Mouse (Mus musculus) macrophage (primary cell): ENCODE results near the gene Prkab1. TPM values are rescaled to one million over a fixed set of nuclear protein-coding genes. Genes with fewer than 3 reads are reported as not detected.

ENCODE experiments used
- H3K27ac ChIP-seq: fragments of 350-480 bp; formaldehyde crosslinking; 2 replicates; pipeline ENCODE4 v1.9.0; 2021
- H3K36me3 ChIP-seq: fragments of 350-480 bp; formaldehyde crosslinking; 2 replicates; pipeline ENCODE4 v1.9.0; 2021; ENCODE audit errors: inconsistent target
- H3K4me3 ChIP-seq: fragments of 350-480 bp; formaldehyde crosslinking; 2 replicates; pipeline ENCODE4 v1.9.0; 2021; ENCODE audit errors: inconsistent target
- H3K79me2 ChIP-seq: fragments of 350-480 bp; formaldehyde crosslinking; 2 replicates; pipeline ENCODE4 v1.9.0; 2021; ENCODE audit errors: inconsistent target
- WGBS: methylation state at CpG from one replicate; pipeline ENCODE4 v1.1.7; 2026; ENCODE audit warnings: inconsistent platforms; ENCODE audit not compliant: missing documents; 5-methylcytosine and 5-hydroxymethylcytosine counted together
- polyA plus RNA-seq: library from polyadenylated mRNA; stranded (reverse); fragments of 250-400 nt; gene quantifications from 3 replicates; pipeline ENCODE4 v1.2.4, GENCODE M21; 2018; ENCODE audit warnings: inconsistent platforms

The Prkab1 gene
- polyA plus RNA-seq, 1 experiment from 2014 or later: 36.5 TPM

- Histone ChIP-seq H3K27ac (no peak overlapping the region), H3K4me3 (no peak overlapping the region), H3K79me2 (no peaks in the 10 kb centered on the region), H3K36me3 (peaks cover 16% of the 10 kb centered on the region; the same call in 1 of the 2 replicates)
- WGBS: 85% methylated on average over 2 of the region's 2 CpGs
Observed at GRCm38 (mm10) chr5:116009884-116010627, 14.3 kb downstream of the Prkab1 start.

DNA sequence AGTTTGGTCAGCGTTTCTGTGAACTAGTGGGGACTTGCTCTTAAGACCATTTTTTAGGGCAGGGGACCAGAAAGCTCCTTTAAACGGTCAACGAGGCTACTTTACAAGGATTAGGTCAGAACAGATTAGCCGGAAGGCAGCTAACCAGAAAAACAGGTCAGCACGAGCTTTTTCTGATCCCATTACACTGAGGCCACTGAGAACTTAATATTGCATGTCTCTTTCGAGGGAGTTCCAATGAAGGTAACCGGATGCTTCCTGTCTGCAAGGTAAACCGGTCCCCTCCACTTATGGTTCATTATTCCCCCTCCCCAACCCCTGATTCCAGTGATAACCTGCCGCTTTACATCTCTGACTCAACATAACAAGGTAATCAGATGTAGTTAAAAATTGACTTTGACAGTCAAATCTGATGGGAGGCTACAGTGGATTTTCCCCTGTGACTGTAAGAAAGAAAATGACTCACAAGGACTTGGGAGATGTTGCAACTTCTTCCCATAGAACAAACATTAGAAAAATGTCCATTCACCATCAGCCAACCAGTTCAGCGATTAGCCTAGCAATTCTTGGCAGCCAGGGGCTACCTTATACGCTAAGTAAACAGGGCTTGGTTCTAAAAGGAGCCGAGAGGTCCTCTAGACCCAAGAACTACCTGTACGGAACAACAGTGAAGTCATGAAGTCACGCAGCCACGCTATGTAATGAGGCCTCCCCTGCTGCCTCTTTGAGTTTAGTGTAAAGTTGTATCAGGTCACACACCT lies 15.0 kb downstream of the Prkab1 start:
- 95% methylated on average over 15 of the region's 15 CpGs for WGBS
- Histone ChIP-seq H3K4me3 (no peak overlapping the region), H3K79me2 (no peaks in the 10 kb centered on the region), H3K27ac (no peak overlapping the region), H3K36me3 (peaks cover 9% of the 10 kb centered on the region; the same call in 1 of the 2 replicates)

GRCm38 (mm10) chr5:116007723-116008122 lies 16.6 kb downstream of the Prkab1 start:
- H3K27ac ChIP-seq: no peak overlapping the region
- H3K4me3 ChIP-seq: no peak overlapping the region
- WGBS: 97% methylated on average over 13 of the region's 13 CpGs
- H3K79me2 ChIP-seq: no peaks in the 10 kb centered on the region
- H3K36me3 ChIP-seq: no peaks in the 10 kb centered on the region

- no peak overlapping the region for H3K4me3 ChIP-seq
- 95% methylated on average over 18 of the region's 22 CpGs for WGBS
- no peaks in the 10 kb centered on the region for H3K36me3 ChIP-seq
- no peak overlapping the region for H3K27ac ChIP-seq
- H3K79me2 ChIP-seq: no peaks in the 10 kb centered on the region
Observed at GRCm38 (mm10) chr5:116006324-116007099, 17.8 kb downstream of the Prkab1 start.

- 97% methylated on average over 10 of the region's 10 CpGs for WGBS
- Histone ChIP-seq H3K36me3 (no peaks in the 10 kb centered on the region), H3K79me2 (no peaks in the 10 kb centered on the region), H3K4me3 (no peak overlapping the region), H3K27ac (no peak overlapping the region)
Observed at GRCm38 (mm10) chr5:116004271-116004670, 20.0 kb downstream of the Prkab1 start.

- H3K27ac ChIP-seq: no peak overlapping the region
- H3K36me3 ChIP-seq: no peaks in the 10 kb centered on the region
- H3K4me3 ChIP-seq: no peak overlapping the region
- 87% methylated on average over 13 of the region's 13 CpGs for WGBS
- no peaks in the 10 kb centered on the region for H3K79me2 ChIP-seq
Observed at GRCm38 (mm10) chr5:116003825-116004224, 20.5 kb downstream of the Prkab1 start.

- H3K4me3 ChIP-seq: no peak overlapping the region
- no peaks in the 10 kb centered on the region for H3K36me3 ChIP-seq
- WGBS: 53% methylated on average over 8 of the region's 8 CpGs
- no peaks in the 10 kb centered on the region for H3K79me2 ChIP-seq
- H3K27ac ChIP-seq: no peak overlapping the region
Observed at GRCm38 (mm10) chr5:116003154-116003553, 21.2 kb downstream of the Prkab1 start.

- no peak overlapping the region for H3K4me3 ChIP-seq
- H3K79me2 ChIP-seq: no peaks in the 10 kb centered on the region
- WGBS: 94% methylated on average over 13 of the region's 13 CpGs
- no peak overlapping the region for H3K27ac ChIP-seq
- H3K36me3 ChIP-seq: no peaks in the 10 kb centered on the region
Observed at GRCm38 (mm10) chr5:115997376-115997775, 26.9 kb downstream of the Prkab1 start.

DNA sequence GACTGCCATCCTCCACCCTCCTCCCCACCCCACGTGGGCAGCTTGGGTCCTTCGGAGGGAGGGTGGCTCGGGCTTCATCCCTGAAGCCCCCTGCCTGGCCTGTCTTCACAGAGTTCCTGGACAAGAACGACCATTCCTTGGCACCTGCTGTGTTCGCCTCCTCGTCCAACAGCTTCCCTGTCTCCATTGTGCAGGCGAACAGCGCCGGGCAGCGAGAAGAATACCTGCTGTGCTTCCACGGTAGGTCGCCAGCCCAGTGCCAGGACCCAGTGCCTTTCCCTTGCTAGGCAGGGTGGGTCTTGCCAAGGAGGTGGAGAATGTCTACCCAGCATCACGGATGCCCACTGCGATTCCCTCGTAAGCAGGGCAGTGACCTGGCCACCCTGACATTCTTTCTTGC lies 30.2 kb downstream of the Prkab1 start:
- Histone ChIP-seq H3K36me3 (peaks cover 5% of the 10 kb centered on the region; the same call in 1 of the 2 replicates), H3K27ac (no peak overlapping the region)
- 92% methylated on average over 15 of the region's 15 CpGs for WGBS

DNA sequence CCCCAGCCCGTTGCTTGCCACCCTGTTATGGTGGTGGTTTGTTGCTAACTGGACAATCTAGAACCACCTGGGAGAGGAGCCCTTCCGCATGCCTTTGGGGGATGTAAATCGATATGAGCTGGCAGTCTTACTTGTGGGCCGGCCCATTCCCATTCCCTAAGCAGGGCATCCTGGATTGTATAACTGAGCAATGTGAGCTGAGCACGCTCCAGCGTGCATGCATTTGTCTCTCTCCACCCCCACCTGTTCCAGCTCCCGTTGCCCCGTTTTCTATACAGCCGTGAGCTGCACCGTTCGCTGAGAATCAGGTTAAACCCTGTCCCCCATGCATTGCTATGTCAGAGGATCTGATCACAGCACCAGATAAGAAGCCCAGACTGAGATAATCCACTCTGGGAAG lies 32.6 kb downstream of the Prkab1 start:
- peaks cover 5% of the 10 kb centered on the region; the same call in 1 of the 2 replicates for H3K36me3 ChIP-seq

More for the DNA sequence above, 30.2 kb downstream of the Prkab1 start:
- no peak overlapping the region for H3K4me3 ChIP-seq
- no peaks in the 10 kb centered on the region for H3K79me2 ChIP-seq

DNA sequence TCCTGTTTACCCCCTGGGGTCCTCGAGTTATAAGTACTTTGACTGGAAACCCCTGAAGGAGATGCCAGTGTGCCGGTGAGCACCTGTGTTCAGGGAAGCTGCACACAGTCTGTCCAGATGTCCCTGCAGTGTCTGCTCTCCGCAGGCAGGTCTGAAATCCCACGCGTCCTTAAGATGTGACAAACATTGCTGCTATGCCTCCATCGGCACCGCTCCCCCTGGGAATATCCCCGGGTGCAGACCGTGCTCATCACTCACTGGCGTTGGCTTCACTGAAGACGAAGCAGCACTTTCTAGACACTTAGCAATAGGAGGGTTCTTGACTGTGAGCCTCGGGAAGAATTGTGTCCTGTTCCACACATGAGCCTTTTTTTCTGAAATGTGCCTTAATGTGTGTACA lies 37.0 kb downstream of the Prkab1 start:
- Histone ChIP-seq H3K36me3 (peaks cover 5% of the 10 kb centered on the region; the same call in 1 of the 2 replicates), H3K27ac (no peak overlapping the region)
- 94% methylated on average over 12 of the region's 12 CpGs for WGBS

More for the DNA sequence above, 32.6 kb downstream of the Prkab1 start:
- Histone ChIP-seq H3K4me3 (no peak overlapping the region), H3K27ac (no peak overlapping the region), H3K79me2 (no peaks in the 10 kb centered on the region)
- 96% methylated on average over 11 of the region's 11 CpGs for WGBS

DNA sequence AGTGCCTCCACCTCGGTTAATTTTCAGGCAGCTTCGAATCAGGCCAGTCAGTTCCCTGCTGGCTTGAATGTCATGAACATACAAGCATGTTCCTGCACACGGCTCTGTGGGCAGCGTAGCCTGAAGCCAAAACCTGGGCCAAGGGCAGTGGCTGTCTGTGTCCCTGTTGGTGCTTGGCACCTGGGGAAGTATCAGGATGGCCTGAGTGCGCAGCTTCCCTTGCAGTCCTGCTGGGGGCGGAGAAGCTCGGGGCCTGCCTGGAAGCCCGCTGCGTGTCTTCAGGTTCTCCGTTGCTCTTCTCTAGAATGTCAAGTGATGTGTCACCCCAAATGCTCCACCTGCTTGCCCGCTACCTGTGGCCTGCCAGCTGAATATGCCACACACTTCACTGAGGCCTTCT lies 39.2 kb downstream of the Prkab1 start:
- Histone ChIP-seq H3K79me2 (no peaks in the 10 kb centered on the region), H3K36me3 (peaks cover 1% of the 10 kb centered on the region; the same call in 1 of the 2 replicates), H3K27ac (no peak overlapping the region), H3K4me3 (no peak overlapping the region)
- 96% methylated on average over 11 of the region's 11 CpGs for WGBS

More for the DNA sequence above, 37.0 kb downstream of the Prkab1 start:
- no peak overlapping the region for H3K4me3 ChIP-seq
- no peaks in the 10 kb centered on the region for H3K79me2 ChIP-seq

DNA sequence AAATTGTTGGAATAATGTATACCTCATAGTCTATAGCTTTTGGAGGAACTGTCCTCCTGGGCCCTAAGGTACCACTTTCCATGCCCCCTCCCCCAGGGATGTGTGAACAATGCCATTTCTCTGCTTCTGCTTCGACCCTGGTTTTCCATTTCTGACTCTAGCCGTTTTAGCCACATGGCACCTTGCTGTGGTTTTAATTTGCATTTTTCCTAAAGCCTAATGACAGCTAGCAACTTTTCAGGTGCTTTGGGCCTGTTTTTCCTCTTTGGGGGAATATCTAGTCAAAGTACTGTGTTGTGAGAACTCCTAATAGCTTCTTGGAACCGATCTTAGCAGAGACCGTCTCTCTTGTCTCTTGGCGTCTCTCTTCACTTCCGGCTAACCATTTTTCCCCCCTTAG lies 39.9 kb downstream of the Prkab1 start:
- H3K79me2 ChIP-seq: no peaks in the 10 kb centered on the region
- no peak overlapping the region for H3K4me3 ChIP-seq
- no peaks in the 10 kb centered on the region for H3K36me3 ChIP-seq
- H3K27ac ChIP-seq: no peak overlapping the region
- WGBS: 92% methylated on average over 6 of the region's 6 CpGs

DNA sequence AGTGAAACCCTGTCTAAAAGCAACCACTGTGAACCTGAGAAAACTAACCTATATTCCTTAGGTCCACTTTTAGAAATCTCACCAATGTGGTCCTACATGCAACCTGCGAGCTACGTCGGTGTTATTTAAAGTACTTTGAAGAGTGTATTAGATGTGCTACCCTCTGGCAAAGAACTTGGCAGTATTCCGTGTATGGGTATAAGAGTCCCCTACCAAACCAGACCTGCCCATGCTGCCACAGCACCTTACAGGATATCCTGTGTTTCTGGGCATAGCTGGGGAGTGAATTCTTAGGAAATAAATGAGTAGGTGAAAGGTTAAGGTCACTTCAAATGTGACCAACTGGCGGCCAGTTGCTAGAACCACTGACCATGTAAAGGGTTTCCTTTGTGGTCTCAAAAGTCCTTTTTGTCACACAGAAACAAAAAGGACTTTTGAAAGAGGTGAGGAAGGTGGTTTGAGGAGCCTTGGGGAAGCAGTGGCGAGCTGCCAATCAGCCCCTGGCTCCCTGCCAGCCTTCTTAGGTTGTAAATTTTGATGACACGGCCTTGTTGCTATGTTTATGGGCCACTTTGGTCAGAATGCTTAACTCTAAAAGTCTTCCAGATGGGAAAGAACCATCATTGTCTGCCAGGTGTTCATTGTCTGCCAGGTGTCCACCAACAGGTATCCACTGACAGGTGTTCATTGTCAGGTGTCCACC lies 41.5 kb downstream of the Prkab1 start:
- no peak overlapping the region for H3K4me3 ChIP-seq
- no peaks in the 10 kb centered on the region for H3K79me2 ChIP-seq
- WGBS: 55% methylated on average over 7 of the region's 7 CpGs
- H3K36me3 ChIP-seq: no peaks in the 10 kb centered on the region
- H3K27ac ChIP-seq: no peak overlapping the region
